Mouse (Mus musculus) adrenal gland, adult 2 months (tissue): ENCODE data around the gene Speer1. TPM values are rescaled to one million over a fixed set of nuclear protein-coding genes. Genes with fewer than 3 reads are reported as not detected.
"Not testable (repeated sequence)": the region's sequence is repeated elsewhere in the genome, so short reads cannot be mapped to it uniquely, and the experiment has no call there.

Experiments used
- DNase-seq: peaks from one replicate; pipeline ENCODE4 v3.0.0; 2021
- long read RNA-seq: library from polyadenylated mRNA; stranded (forward); transcript quantifications from one replicate; pipeline ENCODE4 v2.0.0, GENCODE M21; 2021
- polyA plus RNA-seq: library from polyadenylated mRNA; depleted of rRNA; stranded (reverse); fragments of >200 nt; gene quantifications from 2 replicates; pipeline ENCODE4 v1.2.3, GENCODE M21; 2012; rRNA removed
- total RNA-seq, 2 experiments: library from RNA; stranded (reverse); gene quantifications; 2 replicates each; pipeline ENCODE4 v1.2.3; 2021

Speer1 gene
- total RNA-seq (not detected), polyA plus RNA-seq (not detected in 2 replicates)
- long read RNA-seq = 0 reads

DNA sequence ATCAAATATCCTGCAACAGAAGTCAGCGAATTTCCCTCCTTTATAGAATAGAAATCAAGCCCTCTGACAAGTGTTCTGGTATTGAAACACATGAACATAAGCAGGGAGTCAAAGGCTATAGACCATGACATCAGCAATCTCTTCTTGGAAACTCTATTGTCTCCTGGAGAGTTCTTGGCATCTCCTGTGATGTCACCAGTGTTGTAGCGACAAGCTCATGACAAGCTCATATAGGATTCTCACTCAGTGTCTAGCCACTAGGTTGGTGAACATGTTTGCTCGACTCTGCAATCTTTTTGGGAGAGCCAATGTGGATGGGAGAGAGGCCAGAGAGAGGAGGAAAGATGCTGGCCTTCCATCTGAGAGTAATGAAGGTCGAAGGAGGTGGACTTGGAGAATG is at the start of gene Speer1:
Speer1 (plus strand) TSS at position 301 of the 400 bp plus-strand sequence.
- not testable (repeated sequence) for DNase-seq

Other genes with a start within 250 kb of the Speer1 start
- not detected for gene Gm8879, start 213.9 kb upstream of the Speer1 start, total RNA-seq
- not detected in 2 replicates for gene Gm8879, start 213.9 kb upstream of the Speer1 start, polyA plus RNA-seq
- not detected for gene Gm5861, start 158.4 kb upstream of the Speer1 start, total RNA-seq
- gene Gm5861, start 158.4 kb upstream of the Speer1 start, polyA plus RNA-seq = not detected in 2 replicates
- not detected for gene Gm8890, start 85.5 kb upstream of the Speer1 start, total RNA-seq
- not detected in 2 replicates for gene Gm8890, start 85.5 kb upstream of the Speer1 start, polyA plus RNA-seq
- gene Gm8897, start 74.9 kb downstream of the Speer1 start, total RNA-seq = not detected
- gene Gm8897, start 74.9 kb downstream of the Speer1 start, polyA plus RNA-seq = not detected in 2 replicates
- gene Gm8906, start 161.2 kb downstream of the Speer1 start, total RNA-seq = not detected
- gene Gm8906, start 161.2 kb downstream of the Speer1 start, polyA plus RNA-seq = not detected in 2 replicates